9 mouse cellular contexts compared by ENCODE assay signal in genomic region chr2:45776485-45777135, GRCm38 (mm10).
A peak's percentile ranks its signal among the peaks of the same experiment; 100 is the strongest.
DNase-seq lines count a peak whose midpoint lies in the region; ATAC-seq lines count a peak whose summit lies in the region.
"Had no signal": no experiment of that assay in that cellular context is flagged by ENCODE, and none has a peak within 500 bp of the region (broad histone marks: within the 10 kb centered on the region; RNA-seq: fewer than 3 reads in every experiment).

No protein-coding gene starts in this region.

- H3K4me2 ChIP-seq in limb, embryonic 15.5 days: no peak overlapping the region
- H3K4me2 ChIP-seq in kidney, embryonic 16.5 days (replicated peaks; ENCODE audit: low read depth, low read length): no peak overlapping the region
- H3K4me2 ChIP-seq: neural tube, embryonic 12.5 days had no signal

- no peaks in the 10 kb centered on the region for H3K36me3 ChIP-seq in limb, embryonic 15.5 days
- no peaks in the 10 kb centered on the region for H3K36me3 ChIP-seq in kidney, embryonic 16.5 days (ENCODE audit: insufficient read depth, low read length)
- H3K36me3 ChIP-seq: neural tube, embryonic 12.5 days had no signal

- ATAC-seq in limb, embryonic 15.5 days (ENCODE audit: insufficient number of reproducible peaks, low FRiP score, low TSS enrichment, low read depth): no peak
- ATAC-seq in kidney, embryonic 16.5 days (ENCODE audit: low FRiP score, low TSS enrichment): no peak

- no peaks in the 10 kb centered on the region for H3K27me3 ChIP-seq in limb, embryonic 15.5 days
- no peaks in the 10 kb centered on the region for H3K27me3 ChIP-seq in kidney, embryonic 16.5 days (ENCODE audit: insufficient read depth, low read length)
- H3K27me3 ChIP-seq: neural tube, embryonic 12.5 days had no signal

- H3K27ac ChIP-seq in limb, embryonic 15.5 days: peak overlapping the region; percentile 38; the same call in 1 of the 2 replicates
- H3K27ac ChIP-seq in kidney, embryonic 16.5 days (ENCODE audit: low read length): no peak overlapping the region
- H3K27ac ChIP-seq: neural tube, embryonic 12.5 days had no signal

- intact Hi-C loops in heart, postnatal 25 days (cut with DNase I): no loop called here

- H3K4me3 ChIP-seq in limb, embryonic 15.5 days: no peak overlapping the region
- no peak overlapping the region for H3K4me3 ChIP-seq in kidney, embryonic 16.5 days (ENCODE audit: low read length)
- H3K4me3 ChIP-seq: neural tube, embryonic 12.5 days had no signal

- H3K4me1 ChIP-seq in limb, embryonic 15.5 days: peaks cover 7% of the 10 kb centered on the region; the same call in 1 of the 2 replicates
- no peaks in the 10 kb centered on the region for H3K4me1 ChIP-seq in kidney, embryonic 16.5 days (ENCODE audit: insufficient read depth, low read length)
- H3K4me1 ChIP-seq: neural tube, embryonic 12.5 days had no signal

- H3K9me3 ChIP-seq in limb, embryonic 15.5 days: no peaks in the 10 kb centered on the region
- H3K9me3 ChIP-seq in kidney, embryonic 16.5 days (ENCODE audit: low read length): no peaks in the 10 kb centered on the region
- H3K9me3 ChIP-seq: neural tube, embryonic 12.5 days had no signal

- no peak overlapping the region for H3K9ac ChIP-seq in limb, embryonic 15.5 days
- no peak overlapping the region for H3K9ac ChIP-seq in kidney, embryonic 16.5 days (replicated peaks; ENCODE audit: low read length)
- H3K9ac ChIP-seq: neural tube, embryonic 12.5 days had no signal

- DNase-seq in heart, adult 9 months (ENCODE audit: low spot score in 2 of 2): peak; percentile 13 to 31
- no peak for DNase-seq in heart, postnatal 25 days (ENCODE audit: low spot score)
- DNase-seq in adrenal gland, postnatal 25 days: peak; percentile 37
- DNase-seq in gastrocnemius, adult 8-10 months (ENCODE audit: low spot score in 2 of 2): peak; percentile 59 to 68
- no peak for DNase-seq in right cerebral cortex, adult 2 months (ENCODE audit: low spot score in 2 of 2)
- DNase-seq in c-Kit-positive CD71-positive TER-119-positive erythroid progenitor cells, embryonic 14.5 days (ENCODE audit: low spot score): no peak

- 56% methylated on average over 17 of the region's 17 CpGs for WGBS in limb, embryonic 15.5 days
- WGBS in kidney, embryonic 16.5 days: 85% methylated on average over 17 of the region's 17 CpGs

Comparison
In these comparisons a context has a peak if more than half of its experiments do, and no peak if none do; other contexts are left out.
1. DNase-seq: peak in heart, adult 9 months (2 of 2), adrenal gland, postnatal 25 days (single experiment) and gastrocnemius, adult 8-10 months (2 of 2); none in heart, postnatal 25 days (single experiment), right cerebral cortex, adult 2 months (0 of 2) and c-Kit-positive CD71-positive TER-119-positive erythroid progenitor cells, embryonic 14.5 days (single experiment).